Mouse (Mus musculus): ENCODE data around the gene Rhob.

Gene Rhob

DNA sequence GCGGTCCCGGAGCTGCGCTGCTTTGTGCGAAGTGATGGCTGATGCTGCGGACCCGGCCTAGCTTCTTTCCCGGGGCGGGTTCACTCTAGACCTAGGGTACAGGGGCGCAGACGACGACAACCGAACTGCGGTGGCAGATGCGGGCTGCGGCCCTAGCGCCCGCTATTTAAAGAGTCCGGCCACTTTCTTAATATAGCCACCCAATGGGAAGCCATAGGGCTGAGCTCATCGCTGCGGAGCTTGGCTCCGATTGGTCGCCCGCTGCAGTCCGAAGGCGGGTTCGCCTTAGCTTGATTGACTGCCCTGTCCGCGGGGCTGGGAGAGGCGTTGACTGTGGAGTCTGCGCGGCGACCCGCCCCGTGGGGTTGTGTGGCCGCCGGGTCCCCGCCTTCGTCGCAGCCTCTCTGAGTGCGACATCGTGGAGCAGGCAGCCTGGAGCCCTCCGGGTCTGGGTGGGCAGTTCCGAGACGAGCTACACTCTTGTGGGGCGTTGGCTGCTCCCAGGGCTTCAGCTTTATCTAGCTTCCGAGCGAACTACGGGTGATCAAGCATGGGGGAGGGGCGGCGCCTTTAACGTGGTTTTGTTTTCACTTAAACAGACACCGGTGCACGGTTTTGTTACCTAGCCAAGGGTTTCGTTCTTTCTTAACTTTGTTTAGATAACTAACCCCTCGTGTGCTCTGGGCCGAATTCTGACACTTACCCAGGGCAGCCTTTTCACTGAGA, at the start of gene Rhob:
Gene Rhob (minus strand): TSS at position 139 of the 726 bp plus-strand sequence.
- peak; percentile 64 to 71 for DNase-seq

DNA sequence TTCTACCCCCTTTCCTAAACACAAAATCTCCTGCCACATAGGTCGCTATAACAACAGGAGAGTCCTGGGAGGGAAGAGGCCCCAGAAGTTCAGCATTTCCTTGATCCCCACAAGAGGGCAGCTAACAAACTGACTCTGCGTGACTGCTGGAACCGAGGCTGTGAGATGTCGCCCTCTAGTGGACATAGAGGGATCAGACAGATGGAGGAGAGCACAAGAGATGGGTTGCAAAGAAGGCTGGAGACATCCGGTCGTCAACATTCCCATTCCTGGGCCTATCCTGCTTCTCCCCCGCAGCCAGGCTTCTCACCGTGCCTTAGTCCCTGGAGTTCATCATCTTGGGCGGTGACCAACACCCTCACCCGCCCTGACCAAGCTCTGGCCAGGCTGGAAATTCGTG, 47.5 kb upstream of the Rhob start:
- DNase-seq, result peak; percentile 19 to 38

DNA sequence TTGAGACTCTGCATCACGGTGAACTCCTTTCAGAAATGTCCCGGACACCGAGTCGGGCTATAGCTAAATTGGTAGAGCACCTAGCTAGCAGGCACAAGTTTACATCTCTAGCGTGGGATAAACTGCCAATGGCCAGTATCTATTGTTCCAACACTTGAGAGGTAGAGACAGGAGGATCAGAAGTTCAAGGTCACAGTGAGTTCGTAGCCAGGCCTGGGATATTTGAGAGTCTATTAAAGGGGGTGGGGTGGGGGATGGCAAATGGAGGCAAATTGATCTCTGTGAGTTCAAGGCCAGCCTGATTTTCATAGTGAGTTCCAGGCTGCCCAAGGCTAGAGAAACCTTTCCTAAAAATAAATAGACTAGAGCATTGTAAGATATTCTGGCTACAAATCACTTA, 47.0 kb upstream of the Rhob start:
- no peak for DNase-seq

DNA sequence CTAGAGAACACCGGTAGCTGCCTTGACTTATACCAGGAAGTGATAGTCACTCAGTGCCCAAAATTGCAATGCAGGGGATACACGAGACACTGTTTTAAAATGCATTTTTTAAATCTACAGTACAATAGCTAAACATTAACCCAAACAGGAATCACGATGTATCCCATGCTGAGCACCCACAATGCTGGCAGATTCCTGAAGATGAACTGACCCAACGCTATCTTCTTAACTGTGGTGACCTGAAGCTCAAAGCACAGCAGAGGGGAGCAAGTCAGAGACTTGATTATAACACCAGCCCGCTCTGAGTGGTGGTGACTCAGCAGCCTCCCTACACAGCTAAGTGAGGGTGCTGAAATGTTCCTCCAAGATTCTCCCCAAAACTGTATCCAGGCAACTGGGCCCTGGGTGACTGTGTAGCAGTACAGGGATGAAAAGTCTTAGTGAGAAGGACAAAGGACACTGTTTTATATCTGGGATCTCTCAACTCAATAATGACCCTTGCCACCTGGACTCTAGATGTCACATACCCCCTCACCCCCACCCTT, 45.3 kb upstream of the Rhob start:
- no peak for DNase-seq

DNA sequence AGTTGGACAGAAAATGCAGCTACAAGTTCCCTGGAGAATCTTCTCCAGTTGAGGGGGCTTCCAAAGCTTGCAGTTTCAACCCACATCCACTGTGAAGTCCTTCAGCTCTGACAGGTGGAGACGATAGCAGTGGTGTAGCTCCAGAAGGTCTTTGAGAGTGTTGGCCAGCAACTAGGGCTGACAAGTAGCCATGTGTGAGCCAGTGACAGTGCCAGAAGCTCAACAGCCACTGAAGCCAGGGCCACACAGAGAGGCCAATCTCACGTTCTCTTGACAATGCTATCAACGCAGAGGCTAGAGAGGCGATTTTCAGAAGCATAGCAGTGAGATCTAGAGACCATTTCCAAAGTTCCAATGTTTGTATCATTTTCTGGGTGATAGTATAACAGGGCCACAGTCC, 42.6 kb upstream of the Rhob start:
- DNase-seq, result no peak

DNA sequence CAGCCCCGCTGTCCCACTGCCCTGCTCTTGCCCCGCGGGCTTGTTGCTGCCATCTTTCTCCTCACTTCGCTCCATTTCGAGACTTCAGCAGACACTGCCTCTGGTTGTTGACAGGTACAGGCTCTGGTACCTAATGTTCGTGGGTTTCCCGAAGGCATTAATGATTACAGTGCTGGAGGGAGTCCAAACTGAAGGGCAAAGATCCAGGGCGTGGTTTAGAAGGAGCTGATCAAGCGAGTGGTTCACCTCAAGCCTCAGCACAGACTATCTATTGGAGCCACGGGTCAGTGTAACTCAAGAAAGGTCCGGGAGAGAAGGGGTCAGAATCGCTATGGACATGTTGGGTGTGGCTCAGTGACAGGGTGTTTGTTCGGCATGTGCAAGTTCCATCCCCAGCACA, 39.7 kb upstream of the Rhob start:
- DNase-seq, result no peak

DNA sequence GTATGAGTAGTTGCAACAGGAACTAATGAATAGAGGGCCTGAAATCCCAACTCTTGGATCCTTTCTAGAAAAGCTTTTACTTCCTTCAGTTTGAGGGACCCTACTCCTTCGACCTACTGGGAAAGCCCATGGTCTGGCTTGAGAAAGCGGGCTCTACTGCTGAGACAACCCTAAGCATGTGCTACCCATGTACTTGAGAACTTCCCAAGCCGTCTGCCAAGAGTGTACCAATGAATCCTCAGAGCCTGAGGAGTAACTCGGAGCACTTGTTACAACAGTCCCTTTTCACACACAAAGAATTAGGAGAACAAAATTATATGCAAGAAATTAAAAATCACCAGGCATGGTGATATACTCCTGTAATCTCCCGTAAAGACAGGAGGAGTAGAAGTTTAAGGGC, 37.5 kb upstream of the Rhob start:
- DNase-seq, result no peak

DNA sequence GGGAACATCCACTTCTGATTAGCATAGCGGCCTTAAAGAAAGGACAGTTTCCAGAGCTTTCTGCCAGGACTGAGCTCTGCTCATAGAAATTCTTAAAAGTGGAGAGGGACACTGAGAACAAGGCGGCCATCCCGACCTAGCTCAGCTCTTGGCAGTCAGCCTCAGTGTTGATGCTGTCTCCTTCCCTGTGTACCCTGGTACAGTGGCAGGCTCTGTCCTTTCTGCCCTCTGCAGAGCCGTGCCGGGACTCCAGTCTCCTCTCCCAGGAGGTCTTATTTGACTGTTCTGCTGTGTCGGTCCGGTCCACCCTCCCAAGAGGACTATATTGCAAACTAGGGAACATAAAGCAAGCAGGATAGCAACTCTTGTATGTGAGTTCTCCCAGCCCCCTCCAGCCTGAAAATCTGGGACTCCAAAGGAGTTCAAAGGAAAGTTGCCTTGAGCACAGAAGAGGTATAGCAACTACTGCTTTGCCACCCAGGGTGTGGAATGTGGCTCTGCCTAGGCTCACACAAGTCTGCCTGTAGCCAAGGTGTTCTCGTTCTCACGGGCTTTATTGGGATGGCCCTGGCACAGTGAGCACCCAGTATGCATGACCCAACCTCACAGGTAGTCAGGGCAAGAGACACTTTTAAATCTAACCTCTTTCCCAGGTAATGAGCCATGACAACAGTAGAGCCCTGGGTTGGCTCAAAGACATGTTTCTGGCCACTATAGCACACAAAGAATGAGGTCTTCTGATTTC, 36.6 kb upstream of the Rhob start:
- no peak for DNase-seq

DNA sequence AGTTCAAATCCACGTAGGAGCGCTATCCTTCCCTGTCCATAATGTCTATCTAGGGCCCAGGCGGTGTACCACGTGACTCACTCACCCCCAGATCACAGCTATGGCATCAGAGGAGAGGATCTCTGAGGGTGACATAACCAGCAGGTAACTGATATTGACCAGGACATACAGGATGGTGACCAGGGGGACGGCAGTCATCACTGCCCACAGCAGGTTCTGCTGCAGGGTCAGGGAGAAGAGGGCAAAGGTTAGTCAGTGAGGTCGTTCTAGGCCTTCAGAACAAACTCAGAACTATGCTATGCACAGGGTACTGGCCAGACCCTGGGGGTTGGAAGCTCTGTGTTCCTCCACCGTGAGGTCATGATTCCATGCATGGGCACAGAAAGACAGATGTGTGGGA, 35.8 kb upstream of the Rhob start:
- no peak for DNase-seq

DNA sequence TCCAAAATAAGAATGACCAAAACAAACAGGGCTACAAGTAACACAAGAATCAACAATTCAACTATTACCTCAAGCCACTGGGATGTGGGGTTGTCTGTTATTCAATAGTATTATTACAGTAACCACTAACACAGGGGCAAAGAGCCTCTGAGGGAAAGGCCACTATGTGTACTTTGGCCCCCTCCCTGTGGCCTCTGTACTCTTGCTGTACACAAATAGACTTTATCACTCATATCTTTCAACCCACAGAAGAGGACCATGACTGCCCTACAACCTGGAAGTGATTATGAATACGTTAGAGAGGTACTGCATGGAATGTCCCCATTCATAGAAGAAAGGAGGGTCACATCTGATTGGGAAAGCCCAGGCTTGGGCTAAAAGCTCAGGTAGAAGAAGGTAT, 35.1 kb upstream of the Rhob start:
- no peak for DNase-seq

DNA sequence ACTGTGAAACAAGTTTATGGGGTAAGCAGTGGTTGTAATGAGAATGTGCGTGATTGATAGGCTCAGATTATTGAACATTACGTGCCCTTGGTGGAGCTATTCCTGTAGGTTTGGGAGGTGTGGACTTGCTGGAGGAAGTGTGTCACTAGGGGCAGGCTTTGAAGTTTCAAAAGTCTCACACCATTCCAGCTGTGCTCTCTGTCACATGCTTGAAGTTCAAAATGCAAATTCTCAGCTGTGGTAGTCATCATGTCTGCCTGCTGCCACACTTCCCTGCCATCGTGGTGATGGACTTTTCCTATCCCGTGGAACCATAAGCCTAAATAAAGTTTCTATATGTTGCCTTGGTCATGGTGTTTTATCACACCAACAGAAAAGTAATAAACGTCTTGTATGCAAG, 28.0 kb upstream of the Rhob start:
- no peak for DNase-seq

DNA sequence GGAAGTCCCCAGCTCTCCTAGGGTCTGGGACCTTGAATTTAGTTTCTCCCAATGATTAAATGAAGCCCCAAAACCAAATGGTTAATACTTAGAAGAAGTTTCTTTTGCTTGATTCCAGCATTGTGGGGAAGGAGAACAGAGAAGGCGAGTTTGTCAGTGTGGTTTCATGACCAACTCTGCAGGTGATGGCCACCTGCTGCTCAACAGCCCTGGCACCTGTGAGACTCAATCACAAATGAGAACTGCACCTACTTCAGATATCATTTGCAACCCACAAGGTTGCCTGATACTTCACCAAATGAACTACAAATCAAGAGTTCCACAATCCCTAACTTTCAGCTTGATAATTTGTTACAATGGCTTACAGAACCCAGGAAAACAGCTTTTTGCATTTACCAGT, 27.4 kb upstream of the Rhob start:
- DNase-seq, result no peak

DNA sequence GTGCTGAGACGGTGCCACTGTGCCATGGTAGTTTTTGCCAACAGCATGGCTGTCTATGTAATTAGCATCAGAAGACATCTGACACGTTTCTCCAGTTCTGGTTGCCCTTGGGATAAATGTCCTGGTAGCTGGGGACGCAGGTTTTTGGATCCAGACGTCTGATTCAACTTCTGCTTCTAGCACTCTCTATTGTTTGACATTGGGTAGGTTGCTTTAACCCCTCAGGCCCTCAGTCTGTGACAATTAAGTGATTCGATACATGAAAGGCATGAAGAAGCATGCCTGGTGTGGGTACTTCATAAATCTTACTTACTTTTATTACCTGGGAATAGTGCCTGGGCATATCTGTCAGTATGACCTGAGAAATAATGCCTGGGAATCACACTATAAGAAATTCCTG, 24.3 kb upstream of the Rhob start:
- no peak for DNase-seq

DNA sequence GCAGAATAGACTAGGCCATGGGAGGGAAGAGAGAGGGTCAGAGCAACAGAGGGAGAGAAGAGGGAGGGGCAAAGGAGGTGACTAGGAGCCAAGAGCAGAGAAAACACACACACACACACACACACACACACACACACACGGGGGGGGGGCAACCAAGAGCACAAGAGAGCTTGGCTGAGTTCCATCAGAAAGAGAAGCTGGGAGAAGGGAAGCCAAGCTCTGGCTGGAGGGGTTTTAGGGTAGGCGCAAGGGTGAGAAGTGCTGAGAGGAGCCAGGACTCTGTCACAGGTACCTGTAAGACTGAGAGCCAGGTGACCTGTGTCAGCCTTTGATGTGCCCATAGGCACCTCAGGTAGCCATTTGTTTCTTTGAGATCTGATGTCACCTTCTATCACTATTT, 22.9 kb upstream of the Rhob start:
- no peak for DNase-seq

DNA sequence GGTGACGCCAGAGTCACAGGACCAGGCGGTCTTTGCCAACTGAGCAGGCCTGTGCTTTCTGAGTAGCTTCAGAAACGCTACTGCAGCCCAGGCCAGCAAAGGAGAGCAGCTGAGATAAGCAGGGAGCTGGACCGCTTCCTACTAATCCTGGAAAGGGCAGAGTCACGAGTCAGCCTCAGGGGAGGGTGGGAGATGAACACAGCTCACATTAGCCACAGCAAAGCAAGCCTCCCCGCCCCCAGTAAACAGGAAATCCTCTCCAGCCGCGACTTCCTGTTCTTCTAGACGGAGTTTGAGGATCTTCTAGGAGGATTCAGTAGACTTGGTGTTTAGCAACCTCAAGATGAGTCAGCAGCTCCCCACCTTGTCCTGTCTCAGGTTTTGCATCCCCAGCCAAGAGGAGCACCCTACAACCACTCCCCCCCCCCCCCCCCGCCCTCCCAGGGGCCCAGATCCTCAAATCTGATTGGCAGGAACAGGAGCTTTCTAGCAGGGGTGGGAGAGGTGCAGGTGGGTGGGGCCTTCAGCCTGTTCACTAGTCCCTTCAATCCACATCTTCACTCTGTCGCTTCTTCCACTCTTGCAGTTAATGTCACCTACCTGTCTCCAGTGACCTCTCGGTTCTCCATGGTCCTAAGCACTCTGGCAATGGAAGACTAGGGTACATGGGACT, 21.7 kb upstream of the Rhob start:
- DNase-seq, result peak; percentile 43 to 62

DNA sequence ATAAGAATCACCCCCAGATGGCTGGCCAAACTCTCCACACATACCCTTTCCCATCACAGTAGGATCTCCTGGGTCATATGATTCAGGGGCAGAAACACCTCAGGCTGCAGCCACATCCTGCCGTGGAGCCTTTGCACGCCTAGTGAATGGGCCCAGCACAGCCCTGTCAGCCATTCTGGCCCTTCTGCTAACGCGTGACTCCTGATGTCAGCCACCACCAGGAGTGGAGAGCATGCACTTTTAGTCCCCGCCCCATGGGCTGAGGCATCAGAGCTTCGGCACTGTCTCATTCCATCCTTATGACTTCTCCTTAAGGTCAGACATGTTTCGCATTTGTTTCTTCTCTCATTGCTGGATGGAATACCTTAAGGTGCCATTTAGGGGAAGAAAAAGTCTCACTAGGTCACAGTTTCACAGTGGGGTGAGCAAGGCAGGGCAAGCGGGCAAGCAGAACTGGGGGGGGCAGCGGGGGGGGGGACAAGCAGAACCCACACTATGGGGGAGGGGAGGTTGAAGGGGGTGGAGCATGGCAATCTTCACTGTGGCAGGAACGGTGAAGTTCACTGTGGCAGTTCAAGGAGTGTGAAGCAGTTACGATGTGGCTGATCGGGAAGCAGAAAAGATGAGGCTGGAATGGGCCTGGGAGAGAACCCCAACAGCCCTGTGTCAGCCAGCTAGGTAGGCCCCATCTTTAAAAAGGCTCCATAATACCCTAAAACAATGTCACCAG, 19.8 kb upstream of the Rhob start:
- DNase-seq, result no peak

DNA sequence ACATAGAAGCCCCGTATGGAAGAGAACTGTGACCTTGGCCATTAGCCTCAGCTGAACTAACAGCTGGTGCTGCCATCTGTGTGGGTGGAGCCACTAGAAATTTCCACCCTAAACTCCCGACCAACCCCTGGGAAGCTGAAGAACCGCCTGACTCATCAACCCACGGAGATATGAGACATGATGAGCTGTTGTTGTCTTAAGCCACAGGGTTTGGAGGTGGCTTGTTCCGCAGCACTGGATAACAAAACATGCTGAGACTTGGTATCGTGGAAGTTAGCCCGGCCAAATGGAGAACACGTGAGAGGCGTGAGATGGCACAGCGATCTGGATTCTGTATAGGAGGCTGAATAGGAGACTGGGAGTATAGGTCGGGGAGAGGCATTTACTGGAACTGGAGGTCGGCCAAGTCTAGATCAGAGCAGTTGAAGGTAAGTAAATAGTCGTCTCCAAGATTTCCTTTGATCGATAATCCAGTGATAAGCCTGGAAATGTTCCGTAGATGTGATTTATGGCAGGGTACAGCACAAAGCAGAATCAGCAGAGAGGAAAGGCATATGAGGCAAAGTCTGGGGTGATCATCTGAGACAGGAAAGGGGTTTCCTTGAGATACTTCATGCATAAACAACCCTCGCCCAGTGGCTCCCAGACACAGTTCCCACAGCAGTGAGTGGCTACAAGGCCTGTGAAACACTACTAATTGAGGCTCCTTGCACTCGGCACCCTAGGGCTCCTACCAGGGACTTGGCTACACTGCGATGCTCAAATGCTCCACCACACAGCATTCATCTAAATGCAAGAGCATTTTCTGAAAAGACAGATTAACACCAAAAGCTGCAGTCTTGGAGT, 11.5 kb upstream of the Rhob start:
- no peak for DNase-seq

DNA sequence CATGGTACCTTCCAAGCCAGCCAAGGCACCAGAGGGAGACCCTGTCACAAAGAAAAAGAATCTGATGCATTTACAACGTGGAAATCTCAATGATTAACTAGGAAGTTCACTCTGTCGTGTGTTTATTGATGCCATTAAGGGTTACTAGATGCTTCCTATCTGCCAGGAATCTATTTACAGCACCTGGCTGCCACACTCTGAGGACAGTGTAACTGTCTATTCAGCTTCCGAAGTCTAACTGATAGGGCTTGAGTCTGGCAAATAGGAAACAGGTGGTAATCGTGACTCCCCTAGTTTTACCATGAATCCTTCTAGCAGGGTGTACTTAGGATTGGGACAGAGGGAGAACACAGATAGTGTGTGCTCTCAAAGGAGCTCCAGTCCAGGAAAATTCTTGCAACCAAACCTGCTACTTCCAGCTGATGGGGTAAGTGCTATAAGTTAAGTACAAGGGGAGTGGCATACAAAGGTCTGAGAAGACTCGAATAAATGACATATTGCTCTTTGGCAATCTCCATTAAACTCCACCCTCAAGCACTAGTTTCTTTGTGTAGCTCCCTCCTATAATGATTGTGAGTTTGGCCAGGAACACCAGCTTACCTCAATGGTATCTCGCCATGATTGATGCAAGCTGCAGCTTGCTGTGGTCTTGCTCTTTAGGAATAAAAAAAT, 10.6 kb upstream of the Rhob start:
- no peak for DNase-seq

DNA sequence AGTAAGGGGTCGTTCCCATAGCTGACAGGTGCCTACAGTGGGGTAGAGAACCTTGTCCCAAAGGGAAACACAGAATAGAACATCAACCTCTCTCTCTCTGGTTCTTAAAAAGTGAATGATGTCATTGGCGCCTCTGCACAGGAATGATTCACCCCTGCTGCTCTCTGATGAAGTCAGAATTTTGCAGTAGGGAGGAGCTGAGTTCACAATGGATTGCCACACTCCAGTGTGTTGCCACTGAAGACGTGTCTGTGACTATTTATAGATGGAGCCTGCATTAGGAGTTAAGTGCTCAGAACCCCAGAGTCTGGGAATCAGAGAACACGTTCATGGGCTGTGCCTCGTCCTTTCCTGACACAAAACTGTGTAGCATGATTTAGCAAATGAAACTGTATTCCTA, 9.9 kb upstream of the Rhob start:
- no peak for DNase-seq

DNA sequence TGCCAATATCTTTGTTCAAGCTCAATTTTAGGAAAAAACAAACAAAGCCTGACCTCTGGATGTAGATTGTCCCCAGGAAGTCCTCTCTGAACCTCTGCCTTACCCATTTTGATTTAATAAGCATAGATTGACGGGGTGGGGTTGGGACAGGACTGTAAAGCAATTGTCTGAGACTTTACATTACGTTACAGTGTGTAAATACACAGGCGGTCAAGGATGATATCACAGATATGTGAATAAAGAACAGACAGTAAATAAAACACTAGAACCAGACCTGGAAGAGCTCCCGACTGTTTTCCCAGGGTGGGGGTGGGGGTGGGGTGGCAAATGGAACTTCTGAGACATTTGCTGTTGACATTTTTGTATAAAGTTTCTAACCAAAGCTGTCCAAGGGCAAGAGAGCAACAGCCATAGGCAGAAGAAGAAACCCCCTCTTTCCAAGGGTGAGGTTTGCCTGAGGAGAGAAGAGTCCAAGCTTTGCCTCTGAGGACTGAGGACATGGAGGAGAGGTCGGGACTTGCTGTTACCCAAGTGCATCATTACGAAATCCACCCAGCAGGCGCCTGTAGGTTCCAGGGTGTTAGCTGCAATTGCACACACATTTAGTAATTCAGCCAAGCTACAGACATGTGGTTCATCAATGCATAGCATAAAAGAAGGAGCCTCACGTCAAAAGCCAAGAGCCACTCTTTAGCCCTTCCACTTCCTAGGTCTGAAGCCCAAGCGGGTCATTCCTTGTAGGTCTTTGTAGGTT, 7.3 kb upstream of the Rhob start:
- no peak for DNase-seq

DNA sequence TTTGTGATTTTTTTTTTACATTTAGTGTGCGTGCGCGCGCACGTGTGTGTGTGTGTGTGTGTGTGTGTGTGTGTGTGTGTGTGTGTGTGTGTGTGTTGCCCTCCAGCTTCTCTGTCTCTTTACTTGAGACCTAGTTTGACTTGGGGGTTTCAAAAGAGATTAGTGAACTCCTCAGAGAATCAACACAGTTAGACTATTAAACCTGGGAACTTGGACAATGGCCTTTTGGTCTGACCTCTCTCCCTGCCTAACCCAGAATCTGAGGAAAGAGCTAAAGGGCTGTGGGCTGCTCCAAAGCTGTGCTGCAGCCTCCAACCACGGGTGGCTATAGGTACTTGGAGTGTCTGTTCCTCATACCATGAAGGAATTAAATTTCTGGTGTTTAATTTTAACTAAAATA, 4.3 kb upstream of the Rhob start:
- DNase-seq, result no peak

All from thymus, adult 18-20 months (tissue).